Mouse (Mus musculus) E14TG2a.4 (cell line): ENCODE data around the gene 4933416C03Rik.

ENCODE experiments used
- CTCF ChIP-seq: conservative IDR thresholded peaks from 2 replicates; pipeline ENCODE4 v1.5.1; 2014; ENCODE audit warnings: low read length
- NANOG ChIP-seq: IDR thresholded peaks from 2 replicates; pipeline ENCODE4 v1.6.1; 2014; ENCODE audit warnings: borderline replicate concordance, low read length, mixed read lengths

- TF ChIP-seq CTCF (no peak), NANOG (no peak)
These were observed 32.4 kb upstream of the 4933416C03Rik start for GRCm38 (mm10) chr10:116146091-116146490.
